Mouse (Mus musculus): ENCODE data around the gene Pkp3.

- TF ChIP-seq CTCF (IDR thresholded peaks at IDR 0.05) (no peak), EP300 (IDR thresholded peaks at IDR 0.05) (no peak)
These were observed 39.6 kb downstream of the Pkp3 start, which contains the start of gene Ano9 for GRCm38 (mm10) chr7:141117636-141118035.
